Mouse (Mus musculus): ENCODE results near the gene Gm28047. TPM values are rescaled to one million over a fixed set of nuclear protein-coding genes. Genes with fewer than 3 reads are reported as not detected.

Gene Gm28047
- polyA plus RNA-seq, 1 experiment from 2014 or later, result not detected

DNA sequence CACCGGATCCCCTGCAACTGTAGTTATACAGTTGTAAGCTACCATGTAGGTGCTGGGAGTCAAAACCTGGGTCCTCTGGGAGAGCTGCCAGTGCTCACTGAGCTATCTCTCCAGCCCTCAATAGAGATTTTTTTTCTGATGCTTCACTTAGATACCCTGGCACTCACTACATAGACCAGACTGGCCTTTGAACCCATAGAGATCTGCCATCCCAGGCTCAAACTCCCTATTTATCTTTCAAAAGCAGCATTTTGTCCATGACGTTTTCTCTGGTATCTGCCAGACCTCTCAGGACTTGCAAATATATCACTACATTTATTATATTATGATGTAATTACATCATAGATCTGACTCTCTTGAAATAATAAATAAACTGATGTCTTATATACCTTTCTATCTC lies 46.5 kb downstream of the Gm28047 start:
- no peaks in the 10 kb centered on the region for H3K36me3 ChIP-seq
- no peaks in the 10 kb centered on the region for H3K4me1 ChIP-seq
- H3K4me3 ChIP-seq, result no peak overlapping the region
- no peak for ATAC-seq (ENCODE audit: insufficient number of reproducible peaks, insufficient read depth, low FRiP score, low TSS enrichment)
- H3K9ac ChIP-seq, result no peak overlapping the region
- H3K27ac ChIP-seq, result no peak overlapping the region
- WGBS, result 94% methylated on average over 2 of the region's 2 CpGs
- no peaks in the 10 kb centered on the region for H3K9me3 ChIP-seq
- no peak overlapping the region for H3K4me2 ChIP-seq (replicated peaks)
- H3K27me3 ChIP-seq, result no peaks in the 10 kb centered on the region

DNA sequence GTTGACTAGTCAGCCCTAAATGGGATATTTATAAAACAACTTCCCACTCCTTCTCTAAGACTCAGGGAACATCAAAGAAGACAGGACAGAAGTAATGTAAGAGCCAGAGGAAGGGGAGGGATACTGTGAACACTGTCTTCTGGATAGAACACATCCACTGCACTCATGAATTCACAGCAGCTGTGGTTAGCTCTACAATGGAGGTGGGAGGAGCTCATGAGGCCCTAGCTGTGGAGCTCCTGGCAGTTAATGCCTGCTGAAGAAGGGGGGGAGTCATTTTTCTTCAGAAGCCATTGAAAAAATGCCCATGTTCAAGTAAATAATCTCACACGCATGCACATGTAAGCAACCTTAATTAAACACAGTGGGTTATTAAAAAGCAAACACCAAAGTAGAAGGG lies 47.9 kb downstream of the Gm28047 start:
- WGBS, result 75% methylated on average over 1 of the region's 1 CpGs
- H3K27me3 ChIP-seq, result no peaks in the 10 kb centered on the region
- H3K9ac ChIP-seq, result no peak overlapping the region
- H3K4me2 ChIP-seq (replicated peaks), result no peak overlapping the region
- no peak overlapping the region for H3K4me3 ChIP-seq
- H3K4me1 ChIP-seq, result no peaks in the 10 kb centered on the region
- no peak overlapping the region for H3K27ac ChIP-seq
- H3K36me3 ChIP-seq, result no peaks in the 10 kb centered on the region
- H3K9me3 ChIP-seq, result no peaks in the 10 kb centered on the region
- ATAC-seq (ENCODE audit: insufficient number of reproducible peaks, insufficient read depth, low FRiP score, low TSS enrichment), result no peak

DNA sequence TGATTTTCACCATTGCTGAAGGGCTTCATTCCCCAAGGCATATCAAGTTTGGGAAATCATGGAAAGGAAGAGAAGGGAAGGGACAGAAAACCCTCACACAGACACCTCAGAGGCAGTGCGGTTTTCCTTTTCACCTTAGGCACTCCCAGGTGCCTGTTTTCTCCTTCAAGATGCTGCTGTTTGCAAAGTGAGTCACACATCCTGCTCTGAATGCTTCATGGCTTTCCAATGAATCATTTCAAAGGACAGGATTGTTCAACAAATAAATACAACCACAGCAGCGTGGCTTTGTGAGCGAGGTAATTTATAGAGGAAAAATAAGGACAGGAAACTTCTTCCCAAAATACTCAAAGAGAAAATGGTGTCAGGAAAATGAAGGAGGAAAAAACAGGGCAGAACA lies 52.8 kb downstream of the Gm28047 start:
- H3K4me2 ChIP-seq (replicated peaks), result no peak overlapping the region
- H3K9ac ChIP-seq, result no peak overlapping the region
- no peaks in the 10 kb centered on the region for H3K27me3 ChIP-seq
- ATAC-seq (ENCODE audit: insufficient number of reproducible peaks, insufficient read depth, low FRiP score, low TSS enrichment), result no peak
- H3K27ac ChIP-seq, result no peak overlapping the region
- 73% methylated on average over 3 of the region's 3 CpGs for WGBS
- H3K4me1 ChIP-seq, result no peaks in the 10 kb centered on the region
- H3K9me3 ChIP-seq, result no peaks in the 10 kb centered on the region
- H3K4me3 ChIP-seq, result no peak overlapping the region
- H3K36me3 ChIP-seq, result no peaks in the 10 kb centered on the region

DNA sequence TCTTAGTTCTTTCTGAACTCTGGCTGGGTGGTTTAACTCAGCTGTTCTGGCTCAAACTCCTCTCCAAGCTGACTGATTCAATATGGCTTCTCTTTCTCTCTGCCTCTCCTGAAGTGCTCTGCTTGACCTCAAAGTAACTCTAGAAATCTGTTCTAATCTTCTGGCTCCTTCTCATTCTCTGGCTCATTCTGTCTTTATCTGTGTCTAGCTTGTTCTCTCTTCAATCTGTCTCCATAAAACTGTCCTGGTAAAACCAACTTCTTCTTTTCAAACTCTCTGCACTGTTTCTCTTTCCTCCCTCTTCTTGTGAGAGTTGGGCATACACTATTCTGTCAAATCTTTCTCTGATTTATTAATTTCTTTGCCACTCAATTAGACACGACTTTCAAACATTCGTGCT lies 57.0 kb downstream of the Gm28047 start:
- ATAC-seq (ENCODE audit: insufficient number of reproducible peaks, insufficient read depth, low FRiP score, low TSS enrichment), result no peak
- H3K9me3 ChIP-seq, result no peaks in the 10 kb centered on the region
- no peaks in the 10 kb centered on the region for H3K4me1 ChIP-seq
- no peak overlapping the region for H3K4me2 ChIP-seq (replicated peaks)
- no peaks in the 10 kb centered on the region for H3K27me3 ChIP-seq
- 0 out of 2 replicates have a peak, but pooled peaks cover 4% of the 10 kb centered on the region for H3K36me3 ChIP-seq
- no peak overlapping the region for H3K4me3 ChIP-seq
- 93% methylated on average over 2 of the region's 2 CpGs for WGBS
- no peak overlapping the region for H3K27ac ChIP-seq
- no peak overlapping the region for H3K9ac ChIP-seq

DNA sequence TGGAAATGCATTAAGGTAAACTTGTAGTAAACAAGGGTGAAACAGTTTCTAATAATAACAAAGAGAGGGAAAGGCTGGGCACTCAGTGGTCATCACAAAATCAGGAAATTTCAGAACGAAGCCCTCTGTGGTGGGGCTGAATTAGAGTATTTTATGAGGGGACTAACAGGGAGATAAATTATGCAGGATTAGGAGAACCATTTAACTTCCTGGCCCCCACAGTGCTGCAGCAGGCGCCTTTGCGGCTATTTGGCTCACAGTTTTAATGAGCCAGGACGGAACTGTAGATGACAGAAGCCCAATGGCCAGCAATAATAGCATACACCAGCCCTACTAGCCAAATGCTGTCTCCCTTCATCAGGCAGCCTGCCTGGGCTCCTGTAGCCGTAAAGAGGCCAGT lies 61.2 kb downstream of the Gm28047 start:
- ATAC-seq (ENCODE audit: insufficient number of reproducible peaks, insufficient read depth, low FRiP score, low TSS enrichment), result no peak
- 92% methylated on average over 5 of the region's 5 CpGs for WGBS
- no peaks in the 10 kb centered on the region for H3K27me3 ChIP-seq

DNA sequence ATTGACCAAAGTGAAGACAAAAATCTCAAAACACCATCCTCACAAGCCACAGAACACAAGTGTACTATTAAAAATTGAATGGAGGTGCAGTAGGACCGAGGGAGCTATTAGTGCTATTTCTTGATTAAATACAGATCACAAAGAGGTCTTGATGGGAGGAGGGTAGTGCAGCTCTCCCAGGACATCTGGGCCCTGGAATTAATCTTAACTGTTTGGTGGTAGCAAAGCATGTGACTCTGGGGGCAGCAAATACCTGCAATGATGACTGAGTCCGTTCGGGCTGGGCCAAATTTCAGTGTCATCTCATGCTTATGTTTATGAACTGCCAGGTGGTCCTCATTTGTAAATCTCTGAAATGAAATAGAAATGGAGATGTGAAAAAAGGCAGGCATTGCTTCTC lies 61.8 kb downstream of the Gm28047 start:
- 66% methylated on average over 3 of the region's 3 CpGs for WGBS
- no peak for ATAC-seq (ENCODE audit: insufficient number of reproducible peaks, insufficient read depth, low FRiP score, low TSS enrichment)
- Histone ChIP-seq H3K27ac (no peak overlapping the region), H3K36me3 (peaks cover 14% of the 10 kb centered on the region; the same call in 1 of the 2 replicates), H3K4me2 (replicated peaks) (no peak overlapping the region), H3K27me3 (no peaks in the 10 kb centered on the region), H3K4me3 (no peak overlapping the region), H3K4me1 (no peaks in the 10 kb centered on the region), H3K9ac (no peak overlapping the region), H3K9me3 (no peaks in the 10 kb centered on the region)

More for the DNA sequence above, 61.2 kb downstream of the Gm28047 start:
- Histone ChIP-seq H3K4me3 (no peak overlapping the region), H3K4me2 (replicated peaks) (no peak overlapping the region), H3K36me3 (peaks cover 14% of the 10 kb centered on the region; the same call in 1 of the 2 replicates), H3K9me3 (no peaks in the 10 kb centered on the region), H3K27ac (no peak overlapping the region), H3K4me1 (no peaks in the 10 kb centered on the region), H3K9ac (no peak overlapping the region)

DNA sequence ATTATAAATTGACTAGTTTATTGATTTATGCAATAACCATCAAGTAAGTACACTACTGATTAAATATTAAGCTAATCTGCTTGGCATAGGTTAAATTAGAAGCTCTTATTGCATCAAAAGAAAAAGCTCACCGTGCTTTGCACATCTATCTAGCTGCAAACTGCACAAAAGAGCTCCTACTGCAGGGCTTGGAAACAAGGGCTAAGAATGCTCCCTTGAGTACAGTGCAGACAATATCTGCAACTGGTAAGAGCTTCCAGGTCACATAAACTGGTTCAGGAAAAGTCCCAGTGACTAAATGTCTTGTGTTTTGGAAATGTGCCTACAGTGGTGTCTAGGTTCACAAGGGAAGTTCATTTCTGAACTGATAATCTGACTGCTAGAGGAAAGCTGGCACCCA lies 62.4 kb downstream of the Gm28047 start:
- Histone ChIP-seq H3K9ac (no peak overlapping the region), H3K27ac (no peak overlapping the region), H3K9me3 (no peaks in the 10 kb centered on the region), H3K4me1 (no peaks in the 10 kb centered on the region), H3K4me3 (no peak overlapping the region), H3K27me3 (no peaks in the 10 kb centered on the region), H3K36me3 (peaks cover 14% of the 10 kb centered on the region; the same call in 1 of the 2 replicates), H3K4me2 (replicated peaks) (no peak overlapping the region)
- 94% methylated on average over 1 of the region's 1 CpGs for WGBS
- ATAC-seq (ENCODE audit: insufficient number of reproducible peaks, insufficient read depth, low FRiP score, low TSS enrichment), result no peak

DNA sequence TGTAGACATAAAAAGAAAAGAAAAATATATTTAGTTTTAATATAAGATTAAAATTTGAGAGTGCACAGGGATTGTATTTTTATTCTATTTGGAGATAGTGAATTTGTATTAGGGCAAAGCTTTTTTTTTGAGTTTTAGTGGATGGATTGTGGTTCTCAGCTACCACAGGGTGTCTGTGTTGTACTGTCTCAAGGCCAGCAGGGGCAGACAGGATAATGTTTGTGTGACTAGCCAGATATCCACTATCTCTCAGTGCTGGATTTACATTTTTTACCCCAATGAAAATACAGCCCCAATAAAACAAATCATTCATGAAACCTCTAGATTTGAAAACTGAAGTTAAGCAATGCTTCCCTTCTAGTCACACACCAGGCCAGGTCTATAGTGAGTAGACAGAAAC lies 67.3 kb downstream of the Gm28047 start:
- H3K9me3 ChIP-seq, result no peaks in the 10 kb centered on the region
- H3K9ac ChIP-seq, result no peak overlapping the region
- ATAC-seq (ENCODE audit: insufficient number of reproducible peaks, insufficient read depth, low FRiP score, low TSS enrichment), result no peak
- H3K4me2 ChIP-seq (replicated peaks), result no peak overlapping the region
- peaks cover 42% of the 10 kb centered on the region for H3K36me3 ChIP-seq
- no peaks in the 10 kb centered on the region for H3K27me3 ChIP-seq
- no peak overlapping the region for H3K4me3 ChIP-seq
- no peaks in the 10 kb centered on the region for H3K4me1 ChIP-seq
- H3K27ac ChIP-seq, result no peak overlapping the region

DNA sequence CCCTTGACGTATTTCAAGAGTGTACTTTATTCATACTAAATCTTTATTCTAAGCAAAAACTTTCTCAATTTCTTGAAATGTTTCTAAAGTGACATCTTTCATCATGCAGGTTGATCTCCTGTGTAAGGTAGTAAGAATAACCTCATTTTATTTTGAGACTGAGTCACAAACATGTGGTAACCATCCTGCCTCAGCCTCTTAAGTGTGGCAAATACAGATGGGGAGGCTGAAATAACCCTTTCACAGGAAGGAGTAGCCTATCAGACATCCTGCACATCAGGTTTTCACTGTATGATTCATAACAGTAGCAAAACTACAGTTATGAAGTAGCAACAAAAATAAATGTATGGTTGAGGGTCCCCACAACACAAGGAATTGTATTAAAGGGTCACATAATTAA lies 69.3 kb downstream of the Gm28047 start:
- 87% methylated on average over 1 of the region's 1 CpGs for WGBS

DNA sequence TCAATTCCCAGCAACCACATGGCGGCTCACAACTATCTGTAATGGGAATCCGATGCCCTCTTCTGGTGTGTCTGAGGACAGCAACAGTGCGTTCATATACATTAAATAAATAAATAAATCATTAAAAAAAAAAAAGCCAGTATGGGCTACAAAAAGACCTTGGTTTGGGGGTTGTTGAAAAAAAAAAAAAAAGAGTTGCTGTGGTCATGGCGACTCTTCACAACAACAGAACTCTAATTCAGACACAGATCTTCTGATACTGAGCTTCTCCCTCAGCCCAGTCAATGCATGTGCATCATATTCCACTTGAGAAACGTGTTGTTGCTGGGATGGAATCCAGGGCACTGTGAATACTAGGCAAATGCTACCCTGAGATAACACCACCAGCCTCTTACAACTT lies 72.3 kb downstream of the Gm28047 start:
- Histone ChIP-seq H3K9me3 (no peaks in the 10 kb centered on the region), H3K27ac (no peak overlapping the region), H3K4me2 (replicated peaks) (no peak overlapping the region), H3K4me1 (no peaks in the 10 kb centered on the region), H3K27me3 (no peaks in the 10 kb centered on the region), H3K4me3 (no peak overlapping the region), H3K9ac (no peak overlapping the region), H3K36me3 (peaks cover 65% of the 10 kb centered on the region)
- WGBS, result 92% methylated on average over 5 of the region's 5 CpGs
- no peak for ATAC-seq (ENCODE audit: insufficient number of reproducible peaks, insufficient read depth, low FRiP score, low TSS enrichment)

More for the DNA sequence above, 69.3 kb downstream of the Gm28047 start:
- ATAC-seq (ENCODE audit: insufficient number of reproducible peaks, insufficient read depth, low FRiP score, low TSS enrichment), result no peak
- Histone ChIP-seq H3K9me3 (no peaks in the 10 kb centered on the region), H3K36me3 (peaks cover 55% of the 10 kb centered on the region), H3K9ac (no peak overlapping the region), H3K4me1 (no peaks in the 10 kb centered on the region), H3K4me2 (replicated peaks) (no peak overlapping the region), H3K4me3 (no peak overlapping the region), H3K27me3 (no peaks in the 10 kb centered on the region), H3K27ac (no peak overlapping the region)

DNA sequence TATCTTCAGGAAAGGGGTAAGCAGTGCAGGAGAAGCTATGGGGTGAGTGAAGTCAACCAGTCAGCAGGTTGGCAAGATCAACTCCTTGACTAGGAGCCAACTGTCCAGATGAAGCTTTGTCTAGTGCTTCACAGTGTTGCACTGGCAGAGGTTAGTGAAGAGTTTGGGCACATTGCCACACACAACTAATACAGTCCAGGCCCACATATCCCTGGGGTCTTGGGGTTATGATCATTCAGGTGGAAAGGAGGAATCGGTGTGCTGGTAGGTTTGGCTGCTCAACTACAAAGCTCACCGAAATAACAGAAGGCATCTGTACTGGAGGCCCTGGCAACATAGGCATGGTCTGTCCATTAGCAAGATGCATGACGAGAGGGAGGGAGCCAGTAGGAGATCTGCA lies 77.4 kb downstream of the Gm28047 start:
- Histone ChIP-seq H3K9ac (no peak overlapping the region), H3K9me3 (no peaks in the 10 kb centered on the region), H3K4me2 (replicated peaks) (no peak overlapping the region), H3K27me3 (no peaks in the 10 kb centered on the region), H3K27ac (no peak overlapping the region), H3K4me1 (no peaks in the 10 kb centered on the region), H3K4me3 (no peak overlapping the region), H3K36me3 (peaks cover 63% of the 10 kb centered on the region)
- WGBS, result 93% methylated on average over 3 of the region's 3 CpGs
- ATAC-seq (ENCODE audit: insufficient number of reproducible peaks, insufficient read depth, low FRiP score, low TSS enrichment), result no peak

DNA sequence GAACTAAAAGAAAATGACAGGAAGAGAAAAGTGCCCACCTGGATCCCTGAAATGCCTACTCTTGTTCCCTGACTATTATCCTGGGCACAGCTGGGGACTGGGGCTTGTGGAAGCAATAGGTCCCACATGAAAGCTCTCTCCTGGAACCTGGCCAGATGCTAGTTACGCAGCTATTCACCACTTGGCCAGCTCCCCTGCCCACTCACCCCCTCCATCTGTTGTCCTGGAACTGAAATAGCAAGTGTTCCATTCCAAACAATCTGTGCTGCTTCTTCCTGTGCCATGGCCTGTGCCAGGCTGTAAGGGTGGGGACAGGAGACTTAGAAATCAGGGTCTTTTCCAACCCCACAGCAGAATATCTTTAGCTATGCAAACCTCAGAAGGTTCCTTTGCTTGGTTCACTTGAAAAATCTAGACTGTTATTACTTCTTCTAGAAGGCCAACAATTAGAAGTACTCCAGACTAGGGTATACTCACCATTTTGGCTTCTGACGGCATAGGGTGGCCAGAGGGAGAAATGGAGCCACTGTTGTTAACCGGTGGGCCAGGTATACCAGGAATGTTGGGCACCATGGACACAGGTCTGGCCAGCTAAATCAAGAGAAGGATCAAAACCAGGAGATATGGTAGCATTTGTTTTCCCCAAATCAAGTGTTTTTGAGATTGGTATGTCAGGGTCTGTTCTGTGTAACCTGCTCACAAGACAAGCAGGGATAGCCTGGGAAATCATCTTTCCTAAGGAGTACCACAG lies 78.0 kb downstream of the Gm28047 start:
- Histone ChIP-seq H3K27me3 (no peaks in the 10 kb centered on the region), H3K27ac (no peak overlapping the region), H3K4me3 (no peak overlapping the region), H3K9ac (no peak overlapping the region), H3K4me2 (replicated peaks) (no peak overlapping the region), H3K4me1 (no peaks in the 10 kb centered on the region), H3K36me3 (peaks cover 63% of the 10 kb centered on the region), H3K9me3 (no peaks in the 10 kb centered on the region)
- ATAC-seq (ENCODE audit: insufficient number of reproducible peaks, insufficient read depth, low FRiP score, low TSS enrichment), result no peak
- 93% methylated on average over 3 of the region's 3 CpGs for WGBS
